Mouse (Mus musculus) liver, embryonic 15.5 days (tissue): ENCODE results near the gene Dock4. TPM values are rescaled to one million over a fixed set of nuclear protein-coding genes. Genes with fewer than 3 reads are reported as not detected.

Source experiments
- ATAC-seq: fragments of 200-750 bp; cut with Nextera tagmentation; 2 replicates; pipeline ENCODE4 v1.8.0; 2017; ENCODE audit warnings: moderate number of reproducible peaks, mild to moderate bottlenecking, moderate library complexity; ENCODE audit not compliant: insufficient read depth
- H3K27ac ChIP-seq: fragments of 300-500 bp; sonication (generic); replicated peaks from 2 replicates; pipeline ENCODE4 v1.5.1; 2015; ENCODE audit warnings: mild to moderate bottlenecking, inconsistent platforms
- H3K27me3 ChIP-seq: fragments of 300-500 bp; sonication (generic); 2 replicates; pipeline ENCODE4 v1.6.1; 2015; ENCODE audit warnings: mild to moderate bottlenecking, inconsistent platforms
- H3K36me3 ChIP-seq: fragments of 300-500 bp; sonication (generic); replicated peaks from 2 replicates; pipeline ENCODE4 v1.6.1; 2015; ENCODE audit warnings: moderate library complexity, mild to moderate bottlenecking, inconsistent platforms
- H3K4me1 ChIP-seq: fragments of 300-500 bp; sonication (generic); replicated peaks from 2 replicates; pipeline ENCODE4 v1.6.1; 2015; ENCODE audit warnings: inconsistent platforms
- H3K4me2 ChIP-seq: fragments of 300-500 bp; sonication (generic); 2 replicates; pipeline ENCODE4 v1.6.1; 2015; ENCODE audit warnings: moderate library complexity, mild to moderate bottlenecking, inconsistent platforms
- H3K4me3 ChIP-seq: fragments of 300-500 bp; sonication (generic); replicated peaks from 2 replicates; pipeline ENCODE4 v1.5.1; 2015; ENCODE audit warnings: mild to moderate bottlenecking, inconsistent platforms
- H3K9ac ChIP-seq: fragments of 300-500 bp; sonication (generic); 2 replicates; pipeline ENCODE4 v1.6.1; 2015; ENCODE audit warnings: moderate library complexity, mild to moderate bottlenecking, inconsistent platforms
- H3K9me3 ChIP-seq: fragments of 300-500 bp; sonication (generic); replicated peaks from 2 replicates; pipeline ENCODE4 v1.6.1; 2016; ENCODE audit warnings: inconsistent platforms
- WGBS: fragments of 180-500 bp; shearing (Covaris S2); methylation state at CpG from one replicate; pipeline ENCODE4 v1.1.7; 2015; ENCODE audit warnings: mixed read lengths; ENCODE audit not compliant: insufficient replicate concordance; 5-methylcytosine and 5-hydroxymethylcytosine counted together
- polyA plus RNA-seq: library from polyadenylated mRNA; unstranded; fragments of >200 nt; fragmentation: Nextera tagmentation; extraction: Ambion mirVana; gene quantifications from 2 replicates; pipeline ENCODE4 v1.2.1, GENCODE M21; 2015

Gene Dock4
- polyA plus RNA-seq, 1 experiment from 2014 or later: 0.94 TPM

GRCm38 (mm10) chr12:40463828-40464227 lies 18.1 kb downstream of the Dock4 start:
- H3K27ac ChIP-seq: no peak overlapping the region

GRCm38 (mm10) chr12:40464282-40464681 lies 18.5 kb downstream of the Dock4 start:
- no peaks in the 10 kb centered on the region for H3K36me3 ChIP-seq
- H3K27me3 ChIP-seq: no peaks in the 10 kb centered on the region
- H3K4me1 ChIP-seq: no peaks in the 10 kb centered on the region
- no peak overlapping the region for H3K9ac ChIP-seq
- H3K4me2 ChIP-seq: no peak overlapping the region
- H3K9me3 ChIP-seq: no peaks in the 10 kb centered on the region
- no peak overlapping the region for H3K4me3 ChIP-seq
- no peak overlapping the region for H3K27ac ChIP-seq
- WGBS: 65% methylated on average over 6 of the region's 6 CpGs
- ATAC-seq: no peak

More at GRCm38 (mm10) chr12:40463828-40464227, 18.1 kb downstream of the Dock4 start:
- ATAC-seq: no peak
- H3K9me3 ChIP-seq: no peaks in the 10 kb centered on the region
- no peak overlapping the region for H3K4me3 ChIP-seq
- H3K4me1 ChIP-seq: no peaks in the 10 kb centered on the region
- WGBS: 24% methylated on average over 2 of the region's 2 CpGs
- H3K36me3 ChIP-seq: no peaks in the 10 kb centered on the region
- H3K4me2 ChIP-seq: no peak overlapping the region
- H3K27me3 ChIP-seq: no peaks in the 10 kb centered on the region
- no peak overlapping the region for H3K9ac ChIP-seq

- Histone ChIP-seq H3K27me3 (no peaks in the 10 kb centered on the region; the same call in 1 of the 2 replicates), H3K4me3 (no peak overlapping the region), H3K9me3 (no peaks in the 10 kb centered on the region), H3K27ac (no peak overlapping the region), H3K9ac (no peak overlapping the region), H3K4me1 (no peaks in the 10 kb centered on the region), H3K4me2 (no peak overlapping the region), H3K36me3 (no peaks in the 10 kb centered on the region)
- no peak for ATAC-seq
- WGBS: 61% methylated on average over 4 of the region's 4 CpGs
These were observed 22.5 kb downstream of the Dock4 start for GRCm38 (mm10) chr12:40468235-40468634.

GRCm38 (mm10) chr12:40469009-40469408 lies 23.3 kb downstream of the Dock4 start:
- Histone ChIP-seq H3K27me3 (no peaks in the 10 kb centered on the region; the same call in 1 of the 2 replicates), H3K4me3 (no peak overlapping the region), H3K36me3 (no peaks in the 10 kb centered on the region), H3K4me1 (no peaks in the 10 kb centered on the region), H3K27ac (no peak overlapping the region), H3K9me3 (no peaks in the 10 kb centered on the region), H3K4me2 (no peak overlapping the region), H3K9ac (no peak overlapping the region)
- 43% methylated on average over 5 of the region's 5 CpGs for WGBS
- no peak for ATAC-seq

- no peaks in the 10 kb centered on the region for H3K4me1 ChIP-seq
- peak overlapping the region; percentile 7; the same call in 1 of the 2 replicates for H3K4me2 ChIP-seq
- H3K36me3 ChIP-seq: no peaks in the 10 kb centered on the region
- H3K27me3 ChIP-seq: no peaks in the 10 kb centered on the region; the same call in 1 of the 2 replicates
- no peak overlapping the region for H3K27ac ChIP-seq
- no peak overlapping the region for H3K4me3 ChIP-seq
- WGBS: 44% methylated on average over 11 of the region's 11 CpGs
- no peak for ATAC-seq
- no peak overlapping the region for H3K9ac ChIP-seq
- no peaks in the 10 kb centered on the region for H3K9me3 ChIP-seq
These were observed 26.1 kb downstream of the Dock4 start for GRCm38 (mm10) chr12:40471649-40472399.

GRCm38 (mm10) chr12:40473709-40474108 lies 28.0 kb downstream of the Dock4 start:
- Histone ChIP-seq H3K9ac (no peak overlapping the region), H3K4me3 (no peak overlapping the region), H3K9me3 (no peaks in the 10 kb centered on the region), H3K27ac (no peak overlapping the region), H3K36me3 (no peaks in the 10 kb centered on the region), H3K4me2 (no peak overlapping the region), H3K27me3 (no peaks in the 10 kb centered on the region; the same call in 1 of the 2 replicates), H3K4me1 (no peaks in the 10 kb centered on the region)
- ATAC-seq: no peak
- 27% methylated on average over 2 of the region's 2 CpGs for WGBS

GRCm38 (mm10) chr12:40477621-40478452 lies 32.1 kb downstream of the Dock4 start:
- 49% methylated on average over 8 of the region's 8 CpGs for WGBS
- no peaks in the 10 kb centered on the region for H3K36me3 ChIP-seq
- H3K4me2 ChIP-seq: no peak overlapping the region
- H3K4me1 ChIP-seq: no peaks in the 10 kb centered on the region
- H3K9ac ChIP-seq: no peak overlapping the region
- H3K27me3 ChIP-seq: no peaks in the 10 kb centered on the region
- no peak for ATAC-seq
- no peak overlapping the region for H3K4me3 ChIP-seq
- H3K9me3 ChIP-seq: no peaks in the 10 kb centered on the region
- H3K27ac ChIP-seq: no peak overlapping the region

- Histone ChIP-seq H3K27ac (no peak overlapping the region), H3K9ac (no peak overlapping the region), H3K9me3 (no peaks in the 10 kb centered on the region), H3K4me2 (no peak overlapping the region), H3K4me1 (no peaks in the 10 kb centered on the region), H3K4me3 (no peak overlapping the region), H3K27me3 (no peaks in the 10 kb centered on the region), H3K36me3 (no peaks in the 10 kb centered on the region)
- WGBS: 14% methylated on average over 3 of the region's 3 CpGs
- ATAC-seq: no peak
These were observed 38.5 kb downstream of the Dock4 start for GRCm38 (mm10) chr12:40484224-40484623.

- Histone ChIP-seq H3K9me3 (no peaks in the 10 kb centered on the region), H3K4me1 (no peaks in the 10 kb centered on the region), H3K4me2 (no peak overlapping the region), H3K4me3 (no peak overlapping the region), H3K27ac (no peak overlapping the region), H3K36me3 (no peaks in the 10 kb centered on the region), H3K27me3 (no peaks in the 10 kb centered on the region), H3K9ac (no peak overlapping the region)
- no peak for ATAC-seq
- 47% methylated on average over 1 of the region's 1 CpGs for WGBS
These were observed 39.5 kb downstream of the Dock4 start for GRCm38 (mm10) chr12:40485210-40485609.

- H3K27ac ChIP-seq: no peak overlapping the region
- no peaks in the 10 kb centered on the region for H3K4me1 ChIP-seq
- H3K9ac ChIP-seq: no peak overlapping the region
- H3K4me2 ChIP-seq: no peak overlapping the region
- no peaks in the 10 kb centered on the region for H3K9me3 ChIP-seq
- no peak for ATAC-seq
- no peak overlapping the region for H3K4me3 ChIP-seq
- 59% methylated on average over 12 of the region's 12 CpGs for WGBS
- no peaks in the 10 kb centered on the region for H3K36me3 ChIP-seq
- H3K27me3 ChIP-seq: no peaks in the 10 kb centered on the region
These were observed 40.5 kb downstream of the Dock4 start for GRCm38 (mm10) chr12:40486047-40486837.

GRCm38 (mm10) chr12:40496387-40496786 lies 50.6 kb downstream of the Dock4 start:
- WGBS: 62% methylated on average over 11 of the region's 11 CpGs
- 0 out of 2 replicates have a peak, but pooled peaks cover 3% of the 10 kb centered on the region for H3K4me1 ChIP-seq
- no peaks in the 10 kb centered on the region for H3K27me3 ChIP-seq
- H3K4me2 ChIP-seq: no peak overlapping the region
- no peak overlapping the region for H3K27ac ChIP-seq
- ATAC-seq: no peak
- no peak overlapping the region for H3K9ac ChIP-seq
- no peak overlapping the region for H3K4me3 ChIP-seq
- no peaks in the 10 kb centered on the region for H3K9me3 ChIP-seq
- no peaks in the 10 kb centered on the region for H3K36me3 ChIP-seq
